Mouse (Mus musculus): ENCODE measurements around the gene Osbpl9. TPM values are rescaled to one million over a fixed set of nuclear protein-coding genes. Genes with fewer than 3 reads are reported as not detected.

Gene Osbpl9
- polyA plus RNA-seq, 1 experiment from 2014 or later, result 83.1 TPM

DNA sequence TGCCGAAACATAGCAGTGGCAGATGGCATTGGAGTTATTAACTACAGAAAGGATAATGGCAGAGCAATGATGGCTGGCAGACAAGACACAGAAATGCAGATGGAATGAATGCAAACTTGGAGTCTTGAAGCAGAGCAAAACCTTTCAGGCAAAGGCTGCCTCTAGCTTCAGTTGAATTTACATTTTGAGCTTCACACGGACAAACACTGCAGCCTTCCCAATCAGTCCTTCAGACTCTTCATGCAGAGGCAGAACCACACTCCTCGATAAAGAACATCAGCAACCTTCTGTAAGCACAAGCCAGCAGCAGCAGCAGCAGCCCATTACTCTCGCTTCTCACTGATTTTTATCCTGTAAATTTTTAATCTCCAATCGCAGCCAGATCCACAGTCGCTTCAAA is 46.0 kb downstream of the Osbpl9 start:
- Histone ChIP-seq H3K4me3 (ENCODE audit: low read depth, low read length) (no peak overlapping the region), H3K27me3 (ENCODE audit: control insufficient read depth, insufficient read depth, low read length) (no peaks in the 10 kb centered on the region), H3K9ac (ENCODE audit: low read length) (no peak overlapping the region), H3K9me3 (ENCODE audit: control insufficient read depth, low read length) (no peaks in the 10 kb centered on the region), H3K27ac (ENCODE audit: low read depth, low read length) (no peak overlapping the region), H3K36me3 (ENCODE audit: control insufficient read depth, insufficient read depth, low read length) (no peaks in the 10 kb centered on the region), H3K4me1 (ENCODE audit: control insufficient read depth, insufficient read depth, low read length) (0 out of 2 replicates have a peak, but pooled peaks cover 2% of the 10 kb centered on the region), H3K4me2 (ENCODE audit: low read depth) (no peak overlapping the region)
- ATAC-seq (ENCODE audit: insufficient read depth, low FRiP score, low TSS enrichment) (no peak), DNase-seq (ENCODE audit: low spot score) (no peak)
- WGBS, result 85% methylated on average over 6 of the region's 6 CpGs

DNA sequence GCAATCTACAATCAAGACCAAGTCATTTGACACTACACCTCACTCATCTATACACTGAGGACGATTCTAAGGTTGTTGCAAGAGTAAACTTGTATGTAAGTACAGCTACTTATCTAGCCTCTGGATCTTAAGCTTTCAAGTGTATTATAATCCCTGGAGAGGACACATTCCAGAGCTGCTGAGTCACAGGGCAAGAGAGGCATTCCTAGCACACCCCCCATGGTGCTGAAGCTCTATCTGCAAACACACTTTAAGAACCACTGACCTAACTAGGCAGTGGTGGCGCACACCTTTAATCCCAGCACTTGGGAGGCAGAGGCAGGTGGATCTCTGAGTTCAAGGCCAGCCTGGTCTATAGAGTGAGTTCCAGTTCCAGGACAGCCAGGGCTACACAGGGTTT is 51.9 kb downstream of the Osbpl9 start:
- Histone ChIP-seq H3K4me3 (ENCODE audit: low read depth, low read length) (no peak overlapping the region), H3K27me3 (ENCODE audit: control insufficient read depth, insufficient read depth, low read length) (no peaks in the 10 kb centered on the region), H3K4me1 (ENCODE audit: control insufficient read depth, insufficient read depth, low read length) (0 out of 2 replicates have a peak, but pooled peaks cover 2% of the 10 kb centered on the region), H3K9ac (ENCODE audit: low read length) (no peak overlapping the region), H3K9me3 (ENCODE audit: control insufficient read depth, low read length) (no peaks in the 10 kb centered on the region), H3K36me3 (ENCODE audit: control insufficient read depth, insufficient read depth, low read length) (no peaks in the 10 kb centered on the region), H3K27ac (ENCODE audit: low read depth, low read length) (no peak overlapping the region), H3K4me2 (ENCODE audit: low read depth) (no peak overlapping the region)
- no peak for ATAC-seq (ENCODE audit: insufficient read depth, low FRiP score, low TSS enrichment)
- WGBS, result 81% methylated on average over 2 of the region's 2 CpGs
- no peak for DNase-seq (ENCODE audit: low spot score)

DNA sequence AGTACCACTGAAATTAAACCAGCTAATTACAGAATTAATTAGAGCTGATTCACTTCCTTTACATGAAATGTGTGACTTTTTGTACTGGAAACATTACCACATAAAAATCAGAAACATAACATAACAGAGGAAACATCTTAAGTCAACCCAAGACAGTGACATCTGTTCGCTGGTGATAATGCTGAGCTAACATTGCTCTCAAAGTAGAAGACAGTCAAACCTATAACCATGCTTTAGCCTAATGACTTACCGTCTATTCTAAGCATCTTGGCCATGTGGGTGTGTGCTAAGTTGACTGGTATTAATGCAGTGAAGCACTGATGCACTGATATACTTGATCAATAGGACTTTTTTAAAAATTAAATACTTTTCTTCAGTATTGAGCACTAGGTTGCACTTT is 52.7 kb downstream of the Osbpl9 start:
- Histone ChIP-seq H3K4me3 (ENCODE audit: low read depth, low read length) (no peak overlapping the region), H3K27me3 (ENCODE audit: control insufficient read depth, insufficient read depth, low read length) (no peaks in the 10 kb centered on the region), H3K9ac (ENCODE audit: low read length) (no peak overlapping the region), H3K9me3 (ENCODE audit: control insufficient read depth, low read length) (no peaks in the 10 kb centered on the region), H3K4me1 (ENCODE audit: control insufficient read depth, insufficient read depth, low read length) (no peaks in the 10 kb centered on the region), H3K4me2 (ENCODE audit: low read depth) (no peak overlapping the region), H3K36me3 (ENCODE audit: control insufficient read depth, insufficient read depth, low read length) (no peaks in the 10 kb centered on the region), H3K27ac (ENCODE audit: low read depth, low read length) (no peak overlapping the region)
- ATAC-seq (ENCODE audit: insufficient read depth, low FRiP score, low TSS enrichment) (no peak), DNase-seq (ENCODE audit: low spot score) (no peak)
- WGBS, result 82% methylated on average over 2 of the region's 2 CpGs

DNA sequence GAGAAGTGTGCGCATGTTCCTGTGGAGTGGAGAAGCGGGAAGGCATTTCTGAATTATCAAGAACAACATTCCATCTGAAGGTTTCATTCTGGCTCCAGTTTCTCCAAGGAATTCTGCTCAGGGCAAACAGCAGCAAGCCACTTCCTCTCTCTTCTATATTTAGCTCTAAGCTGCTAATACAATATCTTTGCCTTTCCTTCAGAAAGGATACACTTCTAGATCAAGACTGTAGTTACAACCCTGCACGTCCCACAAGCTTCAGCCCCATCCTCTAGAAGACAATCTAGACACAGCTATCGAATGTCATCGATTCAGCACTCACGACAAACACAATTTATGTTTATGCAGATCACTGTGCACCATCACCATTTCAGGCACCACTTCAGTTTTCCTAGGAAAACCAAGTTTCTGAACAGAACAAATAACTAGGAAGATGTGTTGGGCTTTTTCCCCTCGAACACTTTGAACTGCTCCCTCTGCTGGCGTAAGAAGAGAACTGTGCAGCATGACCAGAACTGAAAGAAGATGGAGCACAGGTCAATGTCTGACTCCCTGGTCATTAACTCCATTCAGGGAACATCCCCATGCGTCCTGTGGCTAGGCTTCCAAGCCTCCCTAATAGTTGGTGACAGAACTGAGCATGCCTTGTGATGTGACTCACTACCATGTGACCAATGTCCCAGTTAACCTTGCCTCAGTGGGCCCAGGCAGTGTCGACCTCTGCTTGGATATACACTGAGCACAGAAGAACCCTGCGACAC is 54.6 kb downstream of the Osbpl9 start:
- H3K4me3 ChIP-seq (ENCODE audit: low read depth, low read length), result no peak overlapping the region
- H3K4me2 ChIP-seq (ENCODE audit: low read depth), result no peak overlapping the region
- H3K4me1 ChIP-seq (ENCODE audit: control insufficient read depth, insufficient read depth, low read length), result no peaks in the 10 kb centered on the region
- H3K27me3 ChIP-seq (ENCODE audit: control insufficient read depth, insufficient read depth, low read length), result no peaks in the 10 kb centered on the region
- WGBS, result 62% methylated on average over 11 of the region's 11 CpGs
- H3K36me3 ChIP-seq (ENCODE audit: control insufficient read depth, insufficient read depth, low read length), result no peaks in the 10 kb centered on the region
- ATAC-seq (ENCODE audit: insufficient read depth, low FRiP score, low TSS enrichment) (no peak), DNase-seq (ENCODE audit: low spot score) (peak; percentile 43)
- no peaks in the 10 kb centered on the region for H3K9me3 ChIP-seq (ENCODE audit: control insufficient read depth, low read length)
- no peak overlapping the region for H3K27ac ChIP-seq (ENCODE audit: low read depth, low read length)
- H3K9ac ChIP-seq (ENCODE audit: low read length), result no peak overlapping the region

DNA sequence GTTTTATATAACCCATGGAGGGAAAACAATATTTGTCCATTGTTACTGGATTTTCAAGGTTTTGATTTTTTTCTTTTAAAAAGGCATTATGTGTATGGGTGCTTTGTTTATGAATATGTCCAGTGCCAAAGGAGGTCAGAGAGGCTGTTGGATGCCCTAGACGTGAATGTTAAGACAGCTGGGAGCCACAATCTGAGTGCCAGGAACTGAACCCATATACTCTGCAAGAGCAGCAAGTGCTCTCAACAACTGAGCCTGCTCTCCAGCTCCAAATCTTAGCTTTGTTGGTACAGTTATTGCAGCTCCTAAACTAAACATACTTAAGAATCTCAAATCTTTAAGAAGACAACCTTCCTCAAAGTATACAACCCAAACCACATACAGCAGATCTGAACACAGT is 59.0 kb downstream of the Osbpl9 start:
- no peaks in the 10 kb centered on the region for H3K4me1 ChIP-seq (ENCODE audit: control insufficient read depth, insufficient read depth, low read length)
- 74% methylated on average over 1 of the region's 1 CpGs for WGBS
- no peak for ATAC-seq (ENCODE audit: insufficient read depth, low FRiP score, low TSS enrichment)

DNA sequence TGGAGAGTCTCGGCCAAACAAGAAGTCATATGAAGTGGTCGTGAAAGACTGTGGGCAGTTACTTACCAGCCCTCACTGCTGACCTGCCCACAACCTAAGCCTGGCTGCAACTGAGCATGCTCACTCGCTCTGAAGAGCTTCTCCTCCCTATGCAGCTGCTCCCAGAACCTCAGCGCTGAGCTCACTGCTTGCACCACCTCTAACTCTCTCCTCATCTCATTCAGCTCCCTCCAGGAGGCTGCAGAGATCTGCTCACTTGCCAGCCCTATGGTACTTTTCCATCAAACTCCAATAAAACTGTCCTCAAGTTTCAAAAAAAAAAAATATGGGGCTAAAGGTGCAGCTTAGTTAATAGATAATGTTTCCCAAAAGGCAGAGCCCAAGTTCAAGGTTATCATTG is 63.5 kb downstream of the Osbpl9 start:
- Histone ChIP-seq H3K27ac (ENCODE audit: low read depth, low read length) (no peak overlapping the region), H3K9me3 (ENCODE audit: control insufficient read depth, low read length) (no peaks in the 10 kb centered on the region), H3K9ac (ENCODE audit: low read length) (no peak overlapping the region), H3K27me3 (ENCODE audit: control insufficient read depth, insufficient read depth, low read length) (no peaks in the 10 kb centered on the region), H3K36me3 (ENCODE audit: control insufficient read depth, insufficient read depth, low read length) (no peaks in the 10 kb centered on the region), H3K4me3 (ENCODE audit: low read depth, low read length) (no peak overlapping the region), H3K4me1 (ENCODE audit: control insufficient read depth, insufficient read depth, low read length) (no peaks in the 10 kb centered on the region), H3K4me2 (ENCODE audit: low read depth) (no peak overlapping the region)
- 47% methylated on average over 4 of the region's 4 CpGs for WGBS
- no peak for ATAC-seq (ENCODE audit: insufficient read depth, low FRiP score, low TSS enrichment)
- no peak for DNase-seq (ENCODE audit: low spot score)

More for the DNA sequence above, 59.0 kb downstream of the Osbpl9 start:
- H3K36me3 ChIP-seq (ENCODE audit: control insufficient read depth, insufficient read depth, low read length), result no peaks in the 10 kb centered on the region
- H3K9me3 ChIP-seq (ENCODE audit: control insufficient read depth, low read length), result no peaks in the 10 kb centered on the region
- DNase-seq (ENCODE audit: low spot score), result no peak
- H3K9ac ChIP-seq (ENCODE audit: low read length), result no peak overlapping the region
- H3K4me3 ChIP-seq (ENCODE audit: low read depth, low read length), result no peak overlapping the region
- H3K27ac ChIP-seq (ENCODE audit: low read depth, low read length), result no peak overlapping the region
- no peak overlapping the region for H3K4me2 ChIP-seq (ENCODE audit: low read depth)
- no peaks in the 10 kb centered on the region for H3K27me3 ChIP-seq (ENCODE audit: control insufficient read depth, insufficient read depth, low read length)

DNA sequence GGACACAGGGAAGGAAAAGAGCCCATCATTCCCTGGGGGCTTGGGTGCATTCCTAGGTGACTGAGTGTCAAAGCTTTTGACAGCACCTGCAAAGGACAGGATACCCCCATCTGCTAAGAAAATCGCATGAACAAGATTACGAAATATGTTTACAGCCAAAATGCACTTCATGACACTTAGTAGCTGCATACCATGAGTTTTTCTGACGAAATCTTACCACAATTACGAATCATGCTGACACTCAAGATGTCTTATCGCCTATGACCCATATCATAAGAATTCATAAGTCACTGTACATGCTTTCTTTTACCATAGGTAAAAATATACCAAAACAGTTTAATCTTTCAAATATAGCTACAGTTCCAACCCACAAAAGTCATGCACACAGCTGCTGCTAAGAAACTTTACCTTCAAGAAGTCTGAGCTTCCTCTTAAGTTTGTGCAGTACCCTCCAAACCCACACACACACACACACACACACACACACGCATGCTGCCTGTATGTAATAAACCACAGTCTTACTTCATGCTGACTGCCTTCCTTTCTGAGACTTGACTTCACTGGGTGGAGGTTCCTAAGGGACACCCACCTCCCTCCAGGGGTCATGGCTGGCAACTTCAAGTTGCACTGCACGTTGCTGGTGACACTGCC is 65.5 kb downstream of the Osbpl9 start:
- H3K9ac ChIP-seq (ENCODE audit: low read length), result no peak overlapping the region
- 84% methylated on average over 7 of the region's 7 CpGs for WGBS

DNA sequence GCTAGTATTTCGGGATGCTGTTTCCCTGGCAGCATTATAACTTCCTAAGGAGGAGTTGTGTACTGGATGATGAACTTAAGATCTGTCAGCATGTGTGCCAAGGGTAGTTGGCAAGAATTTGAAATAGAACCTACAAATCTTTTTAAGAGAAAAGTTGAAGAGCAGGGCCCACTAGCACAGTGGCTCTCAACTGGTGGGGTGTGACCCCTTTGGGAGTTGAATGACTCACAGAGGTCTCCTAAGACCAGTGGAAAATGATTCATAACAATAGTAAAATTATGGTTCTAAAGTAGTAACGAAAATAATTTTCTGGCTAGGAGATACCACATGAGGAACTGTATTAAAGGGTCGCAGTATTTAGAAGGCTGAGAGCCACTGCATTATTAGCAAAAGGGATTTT is 67.1 kb downstream of the Osbpl9 start:
- Histone ChIP-seq H3K4me1 (ENCODE audit: control insufficient read depth, insufficient read depth, low read length) (no peaks in the 10 kb centered on the region), H3K36me3 (ENCODE audit: control insufficient read depth, insufficient read depth, low read length) (no peaks in the 10 kb centered on the region), H3K27me3 (ENCODE audit: control insufficient read depth, insufficient read depth, low read length) (no peaks in the 10 kb centered on the region), H3K4me3 (ENCODE audit: low read depth, low read length) (no peak overlapping the region), H3K4me2 (ENCODE audit: low read depth) (no peak overlapping the region), H3K9me3 (ENCODE audit: control insufficient read depth, low read length) (no peaks in the 10 kb centered on the region), H3K9ac (ENCODE audit: low read length) (no peak overlapping the region), H3K27ac (ENCODE audit: low read depth, low read length) (no peak overlapping the region)
- ATAC-seq (ENCODE audit: insufficient read depth, low FRiP score, low TSS enrichment), result no peak
- 88% methylated on average over 3 of the region's 3 CpGs for WGBS
- no peak for DNase-seq (ENCODE audit: low spot score)

More for the DNA sequence above, 65.5 kb downstream of the Osbpl9 start:
- Histone ChIP-seq H3K36me3 (ENCODE audit: control insufficient read depth, insufficient read depth, low read length) (no peaks in the 10 kb centered on the region), H3K27me3 (ENCODE audit: control insufficient read depth, insufficient read depth, low read length) (no peaks in the 10 kb centered on the region), H3K9me3 (ENCODE audit: control insufficient read depth, low read length) (no peaks in the 10 kb centered on the region), H3K4me1 (ENCODE audit: control insufficient read depth, insufficient read depth, low read length) (no peaks in the 10 kb centered on the region), H3K4me3 (ENCODE audit: low read depth, low read length) (no peak overlapping the region), H3K4me2 (ENCODE audit: low read depth) (no peak overlapping the region), H3K27ac (ENCODE audit: low read depth, low read length) (no peak overlapping the region)
- ATAC-seq (ENCODE audit: insufficient read depth, low FRiP score, low TSS enrichment) (no peak), DNase-seq (ENCODE audit: low spot score) (no peak)
